Mouse (Mus musculus) heart, embryonic 13.5 days (tissue): Measurements from ENCODE around the gene Gm38655. TPM values are rescaled to one million over a fixed set of nuclear protein-coding genes. Genes with fewer than 3 reads are reported as not detected.
A peak's percentile ranks its signal among the peaks of the same experiment; 100 is the strongest.
"Not testable (repeated sequence)": the region's sequence is repeated elsewhere in the genome, so short reads cannot be mapped to it uniquely, and the experiment has no call there.

Experiments
- ATAC-seq: fragments of 200-750 bp; cut with Nextera tagmentation; 2 replicates; pipeline ENCODE4 v1.8.0; 2017; ENCODE audit warnings: moderate TSS enrichment; ENCODE audit not compliant: insufficient number of reproducible peaks, low FRiP score, low TSS enrichment; ENCODE audit errors: extremely low read depth
- H3K27ac ChIP-seq: fragments of 300-500 bp; sonication (generic); replicated peaks from 2 replicates; pipeline ENCODE4 v1.5.1; 2015; ENCODE audit warnings: moderate library complexity, mild to moderate bottlenecking, inconsistent platforms
- H3K27me3 ChIP-seq: fragments of 300-500 bp; sonication (generic); replicated peaks from 2 replicates; pipeline ENCODE4 v1.6.1; 2015; ENCODE audit warnings: mild to moderate bottlenecking, inconsistent platforms
- H3K36me3 ChIP-seq: fragments of 300-500 bp; sonication (generic); 2 replicates; pipeline ENCODE4 v1.6.1; 2015; ENCODE audit warnings: mild to moderate bottlenecking, inconsistent platforms
- H3K4me1 ChIP-seq: fragments of 300-500 bp; sonication (generic); 2 replicates; pipeline ENCODE4 v1.6.1; 2015; ENCODE audit warnings: inconsistent platforms
- H3K4me2 ChIP-seq: fragments of 300-500 bp; sonication (generic); 2 replicates; pipeline ENCODE4 v1.6.1; 2015; ENCODE audit warnings: inconsistent platforms, mild to moderate bottlenecking, moderate library complexity
- H3K4me3 ChIP-seq: fragments of 300-500 bp; sonication (generic); 2 replicates; pipeline ENCODE4 v1.5.1; 2015; ENCODE audit warnings: moderate library complexity, mild to moderate bottlenecking, inconsistent platforms
- H3K9ac ChIP-seq: fragments of 300-500 bp; sonication (generic); 2 replicates; pipeline ENCODE4 v1.6.1; 2015; ENCODE audit warnings: inconsistent platforms, mild to moderate bottlenecking, moderate library complexity
- H3K9me3 ChIP-seq: fragments of 300-500 bp; sonication (generic); 2 replicates; pipeline ENCODE4 v1.6.1; 2016; ENCODE audit warnings: inconsistent platforms
- WGBS: fragments of 180-500 bp; shearing (Covaris S2); methylation state at CpG from one replicate; pipeline ENCODE4 v1.1.7; 2015; ENCODE audit warnings: mixed read lengths; 5-methylcytosine and 5-hydroxymethylcytosine counted together
- polyA plus RNA-seq: library from polyadenylated mRNA; unstranded; fragments of >200 nt; fragmentation: Nextera tagmentation; extraction: Ambion mirVana; gene quantifications from 2 replicates; pipeline ENCODE4 v1.2.1, GENCODE M21; 2015

The Gm38655 gene
- 0.27 and 0.28 TPM in 2 replicates for polyA plus RNA-seq

- Histone ChIP-seq H3K36me3 (no peaks in the 10 kb centered on the region), H3K4me3 (no peak within 1 kb of the TSS), H3K9me3 (no peaks in the 10 kb centered on the region), H3K27ac (no peak within 1 kb of the TSS), H3K4me2 (no peak within 1 kb of the TSS), H3K9ac (no peak within 1 kb of the TSS), H3K27me3 (peaks cover 36% of the 10 kb centered on the region), H3K4me1 (peaks cover 6% of the 10 kb centered on the region; the same call in 1 of the 2 replicates)
- WGBS, result 66% methylated on average over 9 of the region's 9 CpGs
- no peak for ATAC-seq
Measured at GRCm38 (mm10) chr17:25175411-25175810, at the start of gene Gm38655. Gene Gm38655, minus strand, starts transcription at chr17:25175471.

- no peaks in the 10 kb centered on the region for H3K9me3 ChIP-seq
- ATAC-seq, result no peak
- peak overlapping the region; percentile 69; the same call in 1 of the 2 replicates for H3K9ac ChIP-seq
- H3K4me2 ChIP-seq, result peak overlapping the region; percentile 87
- peak overlapping the region; percentile 77; the same call in 1 of the 2 replicates for H3K27ac ChIP-seq
- H3K4me1 ChIP-seq, result peaks cover 18% of the 10 kb centered on the region
- H3K27me3 ChIP-seq, result 0 out of 2 replicates have a peak, but pooled peaks cover 4% of the 10 kb centered on the region
- WGBS, result 79% methylated on average over 7 of the region's 7 CpGs
- peak overlapping the region; percentile 61 for H3K4me3 ChIP-seq
- H3K36me3 ChIP-seq, result peaks cover 46% of the 10 kb centered on the region
Measured at GRCm38 (mm10) chr17:25224586-25225222, 49.4 kb upstream of the Gm38655 start.

- ATAC-seq, result 0 out of 2 replicates have a peak, but pooled peaks have one; percentile 18
- peak overlapping the region; percentile 87 for H3K4me2 ChIP-seq
- no peaks in the 10 kb centered on the region for H3K9me3 ChIP-seq
- peak overlapping the region; percentile 69 for H3K9ac ChIP-seq
- peaks cover 46% of the 10 kb centered on the region for H3K36me3 ChIP-seq
- H3K4me1 ChIP-seq, result peaks cover 18% of the 10 kb centered on the region
- 0 out of 2 replicates have a peak, but pooled peaks cover 4% of the 10 kb centered on the region for H3K27me3 ChIP-seq
- peak overlapping the region; percentile 61 for H3K4me3 ChIP-seq
- peak overlapping the region; percentile 77 for H3K27ac ChIP-seq
- WGBS, result 42% methylated on average over 6 of the region's 6 CpGs
Measured at GRCm38 (mm10) chr17:25222951-25223601, 47.8 kb upstream of the Gm38655 start.

- H3K27me3 ChIP-seq, H3K9me3 ChIP-seq: not testable (repeated sequence)
- Histone ChIP-seq H3K4me1 (peaks cover 18% of the 10 kb centered on the region), H3K27ac (peak overlapping the region; percentile 77), H3K9ac (peak overlapping the region; percentile 69), H3K36me3 (peaks cover 49% of the 10 kb centered on the region), H3K4me3 (peak overlapping the region; percentile 61), H3K4me2 (peak overlapping the region; percentile 87)
- WGBS, result 6% methylated on average over 17 of the region's 28 CpGs
- ATAC-seq, result peak; percentile 73
Measured at GRCm38 (mm10) chr17:25222504-25222940, 47.3 kb upstream of the Gm38655 start.

- ATAC-seq, result peak; percentile 68
- Histone ChIP-seq H3K9me3 (no peaks in the 10 kb centered on the region), H3K9ac (peak overlapping the region; percentile 80), H3K4me2 (peak overlapping the region; percentile 87), H3K27me3 (0 out of 2 replicates have a peak, but pooled peaks cover 4% of the 10 kb centered on the region), H3K4me1 (peaks cover 18% of the 10 kb centered on the region), H3K27ac (peak overlapping the region; percentile 66), H3K4me3 (peak overlapping the region; percentile 61), H3K36me3 (peaks cover 47% of the 10 kb centered on the region)
- WGBS, result under 1% methylated on average over 16 of the region's 30 CpGs
Measured at GRCm38 (mm10) chr17:25221821-25222503, 46.7 kb upstream of the Gm38655 start.

GRCm38 (mm10) chr17:25220746-25221145 lies 45.5 kb upstream of the Gm38655 start:
- WGBS, result 88% methylated on average over 1 of the region's 1 CpGs
- H3K36me3 ChIP-seq, result peaks cover 49% of the 10 kb centered on the region
- H3K4me3 ChIP-seq, result no peak overlapping the region
- peaks cover 18% of the 10 kb centered on the region for H3K4me1 ChIP-seq
- 0 out of 2 replicates have a peak, but pooled peaks cover 4% of the 10 kb centered on the region for H3K27me3 ChIP-seq
- H3K27ac ChIP-seq, result no peak overlapping the region
- no peak overlapping the region; the same call in 1 of the 2 replicates for H3K9ac ChIP-seq
- ATAC-seq, result no peak
- H3K9me3 ChIP-seq, result no peaks in the 10 kb centered on the region
- H3K4me2 ChIP-seq, result no peak overlapping the region

GRCm38 (mm10) chr17:25219492-25220295 lies 44.4 kb upstream of the Gm38655 start:
- Histone ChIP-seq H3K27ac (no peak overlapping the region), H3K4me3 (no peak overlapping the region), H3K9me3 (no peaks in the 10 kb centered on the region), H3K36me3 (peaks cover 56% of the 10 kb centered on the region), H3K9ac (no peak overlapping the region), H3K27me3 (0 out of 2 replicates have a peak, but pooled peaks cover 4% of the 10 kb centered on the region), H3K4me1 (peaks cover 18% of the 10 kb centered on the region), H3K4me2 (no peak overlapping the region)
- no peak for ATAC-seq
- WGBS, result 89% methylated on average over 15 of the region's 15 CpGs

GRCm38 (mm10) chr17:25218967-25219366 lies 43.7 kb upstream of the Gm38655 start:
- H3K27me3 ChIP-seq, result 0 out of 2 replicates have a peak, but pooled peaks cover 4% of the 10 kb centered on the region
- no peak overlapping the region for H3K4me2 ChIP-seq
- H3K36me3 ChIP-seq, result peaks cover 64% of the 10 kb centered on the region
- H3K4me3 ChIP-seq, result no peak overlapping the region
- peaks cover 18% of the 10 kb centered on the region for H3K4me1 ChIP-seq
- H3K9ac ChIP-seq, result no peak overlapping the region
- H3K9me3 ChIP-seq, result no peaks in the 10 kb centered on the region
- no peak for ATAC-seq
- H3K27ac ChIP-seq, result no peak overlapping the region
- 76% methylated on average over 9 of the region's 9 CpGs for WGBS

- Histone ChIP-seq H3K4me1 (no peaks in the 10 kb centered on the region), H3K4me2 (no peak overlapping the region), H3K27me3 (0 out of 2 replicates have a peak, but pooled peaks cover under 1% of the 10 kb centered on the region), H3K27ac (no peak overlapping the region), H3K4me3 (no peak overlapping the region), H3K36me3 (peaks cover 97% of the 10 kb centered on the region), H3K9me3 (no peaks in the 10 kb centered on the region), H3K9ac (no peak overlapping the region)
- ATAC-seq, result no peak
- WGBS, result 84% methylated on average over 3 of the region's 3 CpGs
Measured at GRCm38 (mm10) chr17:25215431-25215830, 40.2 kb upstream of the Gm38655 start.

- peaks cover 99% of the 10 kb centered on the region for H3K36me3 ChIP-seq
- ATAC-seq, result no peak
- H3K9ac ChIP-seq, result no peak overlapping the region
- no peaks in the 10 kb centered on the region for H3K9me3 ChIP-seq
- H3K4me1 ChIP-seq, result no peaks in the 10 kb centered on the region
- no peak overlapping the region for H3K27ac ChIP-seq
- 60% methylated on average over 4 of the region's 4 CpGs for WGBS
- H3K4me2 ChIP-seq, result no peak overlapping the region
- H3K27me3 ChIP-seq, result no peaks in the 10 kb centered on the region
- no peak overlapping the region for H3K4me3 ChIP-seq
Measured at GRCm38 (mm10) chr17:25211705-25212104, 36.4 kb upstream of the Gm38655 start.
